Mouse (Mus musculus) forebrain, embryonic 13.5 days (tissue): ENCODE measurements around the gene Pld2. TPM values are rescaled to one million over a fixed set of nuclear protein-coding genes. Genes with fewer than 3 reads are reported as not detected.
"Not testable (repeated sequence)": the region's sequence is repeated elsewhere in the genome, so short reads cannot be mapped to it uniquely, and the experiment has no call there.

Experiments used
- ATAC-seq: fragments of 200-750 bp; cut with Nextera tagmentation; 2 replicates; pipeline ENCODE4 v1.8.0; 2017
- H3K27ac ChIP-seq: fragments of 300-500 bp; sonication (generic); 2 replicates; pipeline ENCODE4 v1.5.1; 2015; ENCODE audit warnings: inconsistent platforms, mild to moderate bottlenecking, moderate library complexity
- H3K27me3 ChIP-seq: fragments of 300-500 bp; sonication (generic); 2 replicates; pipeline ENCODE4 v1.6.1; 2015; ENCODE audit warnings: mild to moderate bottlenecking, inconsistent platforms
- H3K36me3 ChIP-seq: fragments of 300-500 bp; sonication (generic); 2 replicates; pipeline ENCODE4 v1.6.1; 2015; ENCODE audit warnings: mild to moderate bottlenecking, inconsistent platforms; ENCODE audit not compliant: poor library complexity, severe bottlenecking
- H3K4me1 ChIP-seq: fragments of 300-500 bp; sonication (generic); 2 replicates; pipeline ENCODE4 v1.6.1; 2015; ENCODE audit warnings: inconsistent platforms
- H3K4me2 ChIP-seq: fragments of 300-500 bp; sonication (generic); 2 replicates; pipeline ENCODE4 v1.6.1; 2015; ENCODE audit warnings: inconsistent platforms, mild to moderate bottlenecking, moderate library complexity
- H3K4me3 ChIP-seq: fragments of 300-500 bp; sonication (generic); 2 replicates; pipeline ENCODE4 v1.5.1; 2015; ENCODE audit warnings: mild to moderate bottlenecking, inconsistent platforms
- H3K9ac ChIP-seq: fragments of 300-500 bp; sonication (generic); 2 replicates; pipeline ENCODE4 v1.6.1; 2015; ENCODE audit warnings: mild to moderate bottlenecking, inconsistent platforms
- H3K9me3 ChIP-seq: fragments of 300-500 bp; sonication (generic); replicated peaks from 2 replicates; pipeline ENCODE4 v1.6.1; 2016; ENCODE audit warnings: inconsistent platforms
- WGBS: fragments of 180-500 bp; shearing (Covaris S2); methylation state at CpG from one replicate; pipeline ENCODE4 v1.1.7; 2015; 5-methylcytosine and 5-hydroxymethylcytosine counted together
- polyA plus RNA-seq: library from polyadenylated mRNA; unstranded; fragments of >200 nt; fragmentation: Nextera tagmentation; extraction: Ambion mirVana; gene quantifications from 2 replicates; pipeline ENCODE4 v1.2.1, GENCODE M21; 2015

The Pld2 gene
- polyA plus RNA-seq, 1 experiment from 2014 or later, result 2.9 TPM

GRCm38 (mm10) chr11:70513520-70513919, 26.3 kb upstream of the Pld2 start:
- no peak for ATAC-seq
- H3K36me3 ChIP-seq, result no peaks in the 10 kb centered on the region
- no peak overlapping the region for H3K9ac ChIP-seq
- 0 out of 2 replicates have a peak, but pooled peaks cover 5% of the 10 kb centered on the region for H3K4me1 ChIP-seq
- H3K4me3 ChIP-seq, result no peak overlapping the region
- H3K9me3 ChIP-seq, result no peaks in the 10 kb centered on the region
- H3K27ac ChIP-seq, result no peak overlapping the region
- no peak overlapping the region for H3K4me2 ChIP-seq
- WGBS, result 61% methylated on average over 11 of the region's 11 CpGs
- H3K27me3 ChIP-seq, result no peaks in the 10 kb centered on the region

GRCm38 (mm10) chr11:70514288-70514687, 25.6 kb upstream of the Pld2 start, which contains the start of gene Vmo1:
Gene Vmo1, minus strand, starts transcription at chr11:70514616.
- Histone ChIP-seq H3K4me3 (no peak within 1 kb of the TSS), H3K9ac (0 out of 2 replicates have a peak within 1 kb of the TSS, but pooled peaks have one; percentile 5), H3K4me2 (no peak within 1 kb of the TSS), H3K27ac (no peak within 1 kb of the TSS), H3K9me3 (no peaks in the 10 kb centered on the region), H3K36me3 (no peaks in the 10 kb centered on the region), H3K27me3 (peaks cover 4% of the 10 kb centered on the region; the same call in 1 of the 2 replicates), H3K4me1 (0 out of 2 replicates have a peak, but pooled peaks cover 5% of the 10 kb centered on the region)
- no peak for ATAC-seq
- WGBS, result 87% methylated on average over 7 of the region's 7 CpGs

- WGBS, result 17% methylated on average over 2 of the region's 2 CpGs
- no peak for ATAC-seq
- Histone ChIP-seq H3K27me3 (peaks cover 15% of the 10 kb centered on the region; the same call in 1 of the 2 replicates), H3K36me3 (no peaks in the 10 kb centered on the region), H3K4me3 (no peak overlapping the region), H3K4me2 (no peak overlapping the region), H3K27ac (no peak overlapping the region), H3K4me1 (peaks cover 8% of the 10 kb centered on the region; the same call in 1 of the 2 replicates), H3K9ac (no peak overlapping the region), H3K9me3 (no peaks in the 10 kb centered on the region)
Measured at GRCm38 (mm10) chr11:70516352-70516751, 23.5 kb upstream of the Pld2 start.

- no peak overlapping the region for H3K4me2 ChIP-seq
- H3K4me3 ChIP-seq, result no peak overlapping the region
- WGBS, result 62% methylated on average over 1 of the region's 1 CpGs
- no peak overlapping the region for H3K9ac ChIP-seq
- no peak overlapping the region for H3K27ac ChIP-seq
- ATAC-seq, result no peak
- H3K4me1 ChIP-seq, result peaks cover 8% of the 10 kb centered on the region; the same call in 1 of the 2 replicates
- H3K27me3 ChIP-seq, result peaks cover 15% of the 10 kb centered on the region; the same call in 1 of the 2 replicates
- H3K9me3 ChIP-seq, result no peaks in the 10 kb centered on the region
- no peaks in the 10 kb centered on the region for H3K36me3 ChIP-seq
Measured at GRCm38 (mm10) chr11:70518436-70518835, 21.4 kb upstream of the Pld2 start.

- Histone ChIP-seq H3K36me3 (no peaks in the 10 kb centered on the region), H3K4me3 (peak within 1 kb of the TSS; percentile 19), H3K9me3 (no peaks in the 10 kb centered on the region), H3K27me3 (peaks cover 15% of the 10 kb centered on the region; the same call in 1 of the 2 replicates), H3K4me2 (peak within 1 kb of the TSS; percentile 52), H3K4me1 (peaks cover 8% of the 10 kb centered on the region; the same call in 1 of the 2 replicates), H3K9ac (peak within 1 kb of the TSS; percentile 55), H3K27ac (no peak within 1 kb of the TSS)
- 81% methylated on average over 10 of the region's 10 CpGs for WGBS
- no peak for ATAC-seq
Measured at GRCm38 (mm10) chr11:70518923-70519322, 20.9 kb upstream of the Pld2 start, which contains the start of gene Gltpd2. Gene Gltpd2, plus strand, starts transcription at chr11:70519196.

- ATAC-seq, result 0 out of 2 replicates have a peak, but pooled peaks have one; percentile 28
- H3K27ac ChIP-seq, result no peak overlapping the region
- H3K27me3 ChIP-seq, result peaks cover 15% of the 10 kb centered on the region; the same call in 1 of the 2 replicates
- WGBS, result 16% methylated on average over 39 of the region's 41 CpGs
- H3K4me2 ChIP-seq, result peak overlapping the region; percentile 52
- H3K36me3 ChIP-seq, result no peaks in the 10 kb centered on the region
- H3K9ac ChIP-seq, result peak overlapping the region; percentile 55
- peak overlapping the region; percentile 19 for H3K4me3 ChIP-seq
- H3K4me1 ChIP-seq, result peaks cover 8% of the 10 kb centered on the region; the same call in 1 of the 2 replicates
- H3K9me3 ChIP-seq, result no peaks in the 10 kb centered on the region
Measured at GRCm38 (mm10) chr11:70520178-70520769, 19.6 kb upstream of the Pld2 start.

- peaks cover 21% of the 10 kb centered on the region for H3K36me3 ChIP-seq
- H3K27ac ChIP-seq, ATAC-seq, H3K4me3 ChIP-seq, H3K9me3 ChIP-seq, H3K9ac ChIP-seq, H3K4me2 ChIP-seq: not testable (repeated sequence)
- WGBS, result 91% methylated on average over 8 of the region's 8 CpGs
- peaks cover 15% of the 10 kb centered on the region; the same call in 1 of the 2 replicates for H3K27me3 ChIP-seq
- H3K4me1 ChIP-seq, result peaks cover 24% of the 10 kb centered on the region
Measured at GRCm38 (mm10) chr11:70523306-70523989, 16.4 kb upstream of the Pld2 start.

- peak overlapping the region; percentile 67 for H3K4me3 ChIP-seq
- peak overlapping the region; percentile 55 for H3K4me2 ChIP-seq
- ATAC-seq, result no peak
- peak overlapping the region; percentile 40; the same call in 1 of the 2 replicates for H3K9ac ChIP-seq
- WGBS, result 6% methylated on average over 8 of the region's 8 CpGs
- H3K27me3 ChIP-seq, result peaks cover 6% of the 10 kb centered on the region; the same call in 1 of the 2 replicates
- H3K27ac ChIP-seq, result no peak overlapping the region
- peaks cover 30% of the 10 kb centered on the region for H3K36me3 ChIP-seq
- no peaks in the 10 kb centered on the region for H3K9me3 ChIP-seq
- peaks cover 24% of the 10 kb centered on the region for H3K4me1 ChIP-seq
Measured at GRCm38 (mm10) chr11:70524782-70525181, 15.1 kb upstream of the Pld2 start.

GRCm38 (mm10) chr11:70525184-70525678, 14.6 kb upstream of the Pld2 start, which contains the start of gene Psmb6:
Gene Psmb6, plus strand, starts transcription at chr11:70525367.
- Histone ChIP-seq H3K4me3 (peak within 1 kb of the TSS; percentile 67), H3K9ac (peak within 1 kb of the TSS; percentile 78), H3K27me3 (0 out of 2 replicates have a peak, but pooled peaks cover 2% of the 10 kb centered on the region), H3K4me2 (peak within 1 kb of the TSS; percentile 88), H3K27ac (no peak within 1 kb of the TSS; the same call in 1 of the 2 replicates), H3K9me3 (no peaks in the 10 kb centered on the region), H3K4me1 (peaks cover 20% of the 10 kb centered on the region), H3K36me3 (peaks cover 30% of the 10 kb centered on the region)
- ATAC-seq, result peak; percentile 96
- under 1% methylated on average over 25 of the region's 26 CpGs for WGBS

- 4% methylated on average over 12 of the region's 12 CpGs for WGBS
- H3K9me3 ChIP-seq, result no peaks in the 10 kb centered on the region
- H3K9ac ChIP-seq, result peak overlapping the region; percentile 78
- H3K4me2 ChIP-seq, result peak overlapping the region; percentile 88
- peaks cover 17% of the 10 kb centered on the region for H3K4me1 ChIP-seq
- peak; percentile 31 for ATAC-seq
- no peak overlapping the region for H3K27ac ChIP-seq
- H3K36me3 ChIP-seq, result peaks cover 30% of the 10 kb centered on the region
- no peaks in the 10 kb centered on the region for H3K27me3 ChIP-seq
- peak overlapping the region; percentile 67 for H3K4me3 ChIP-seq
Measured at GRCm38 (mm10) chr11:70525726-70526125, 14.1 kb upstream of the Pld2 start.

GRCm38 (mm10) chr11:70526211-70526610, 13.7 kb upstream of the Pld2 start:
- Histone ChIP-seq H3K27ac (no peak overlapping the region), H3K4me3 (peak overlapping the region; percentile 67), H3K9me3 (no peaks in the 10 kb centered on the region), H3K27me3 (no peaks in the 10 kb centered on the region), H3K4me2 (peak overlapping the region; percentile 88), H3K36me3 (peaks cover 30% of the 10 kb centered on the region), H3K4me1 (peaks cover 17% of the 10 kb centered on the region), H3K9ac (peak overlapping the region; percentile 78; the same call in 1 of the 2 replicates)
- no peak for ATAC-seq
- 87% methylated on average over 12 of the region's 12 CpGs for WGBS

- no peak overlapping the region for H3K9ac ChIP-seq
- 85% methylated on average over 7 of the region's 7 CpGs for WGBS
- no peaks in the 10 kb centered on the region for H3K9me3 ChIP-seq
- H3K27ac ChIP-seq, result no peak overlapping the region
- ATAC-seq, result no peak
- H3K36me3 ChIP-seq, result peaks cover 30% of the 10 kb centered on the region
- H3K4me1 ChIP-seq, result peaks cover 17% of the 10 kb centered on the region
- H3K4me2 ChIP-seq, result no peak overlapping the region
- no peak overlapping the region for H3K4me3 ChIP-seq
- no peaks in the 10 kb centered on the region for H3K27me3 ChIP-seq
Measured at GRCm38 (mm10) chr11:70528610-70529009, 11.3 kb upstream of the Pld2 start.
